Mouse (Mus musculus) intestine, embryonic 16.5 days (tissue): ENCODE results near the gene Btbd9. TPM values are rescaled to one million over a fixed set of nuclear protein-coding genes. Genes with fewer than 3 reads are reported as not detected.
A peak's percentile ranks its signal among the peaks of the same experiment; 100 is the strongest.

Source experiments
- ATAC-seq: fragments of 200-750 bp; cut with Nextera tagmentation; 2 replicates; pipeline ENCODE4 v1.8.0; 2017; ENCODE audit warnings: moderate TSS enrichment, moderate library complexity
- H3K27ac ChIP-seq: fragments of 300-500 bp; sonication (generic); 2 replicates; pipeline ENCODE4 v1.5.1; 2014; ENCODE audit warnings: mild to moderate bottlenecking, low read length
- H3K27me3 ChIP-seq: fragments of 300-500 bp; sonication (generic); replicated peaks from 2 replicates; pipeline ENCODE4 v1.6.1; 2014; ENCODE audit warnings: low read length, control low read depth, mixed read lengths; ENCODE audit not compliant: control insufficient read depth, insufficient read depth
- H3K36me3 ChIP-seq: fragments of 300-500 bp; sonication (generic); 2 replicates; pipeline ENCODE4 v1.6.1; 2014; ENCODE audit warnings: low read length, control low read depth; ENCODE audit not compliant: control insufficient read depth, insufficient read depth
- H3K4me1 ChIP-seq: fragments of 300-500 bp; sonication (generic); 2 replicates; pipeline ENCODE4 v1.6.1; 2014; ENCODE audit warnings: low read length, control low read depth, mixed read lengths; ENCODE audit not compliant: control insufficient read depth, insufficient read depth
- H3K4me2 ChIP-seq: fragments of 300-500 bp; sonication (generic); 2 replicates; pipeline ENCODE4 v1.6.1; 2014; ENCODE audit warnings: low read depth, low read length, control low read depth
- H3K4me3 ChIP-seq: fragments of 300-500 bp; sonication (generic); 2 replicates; pipeline ENCODE4 v1.5.1; 2014; ENCODE audit warnings: mild to moderate bottlenecking, low read length
- H3K9ac ChIP-seq: fragments of 300-500 bp; sonication (generic); 2 replicates; pipeline ENCODE4 v1.6.1; 2014; ENCODE audit warnings: low read depth, low read length
- H3K9me3 ChIP-seq: fragments of 300-500 bp; sonication (generic); 2 replicates; pipeline ENCODE4 v1.6.1; 2016; ENCODE audit warnings: low read length, control low read depth; ENCODE audit not compliant: control insufficient read depth
- WGBS: fragments of 180-500 bp; shearing (Covaris S2); extraction: QIAGEN DNeasy Blood & Tissue Kit; methylation state at CpG from one replicate; pipeline ENCODE4 v1.1.7; 2014; 5-methylcytosine and 5-hydroxymethylcytosine counted together
- polyA plus RNA-seq: library from polyadenylated mRNA; unstranded; fragments of >200 nt; fragmentation: Nextera tagmentation; extraction: Ambion mirVana; gene quantifications from 2 replicates; pipeline ENCODE4 v1.2.1, GENCODE M21; 2015

Gene Btbd9
- polyA plus RNA-seq, 1 experiment from 2014 or later, result 51.6 TPM

GRCm38 (mm10) chr17:30195591-30196183 lies 380.6 kb downstream of the Btbd9 start:
- 88% methylated on average over 21 of the region's 21 CpGs for WGBS
- Histone ChIP-seq H3K36me3 (no peaks in the 10 kb centered on the region), H3K4me1 (peaks cover 31% of the 10 kb centered on the region), H3K27ac (no peak overlapping the region), H3K4me3 (no peak overlapping the region), H3K27me3 (no peaks in the 10 kb centered on the region), H3K4me2 (no peak overlapping the region), H3K9ac (no peak overlapping the region), H3K9me3 (no peaks in the 10 kb centered on the region)
- no peak for ATAC-seq

DNA sequence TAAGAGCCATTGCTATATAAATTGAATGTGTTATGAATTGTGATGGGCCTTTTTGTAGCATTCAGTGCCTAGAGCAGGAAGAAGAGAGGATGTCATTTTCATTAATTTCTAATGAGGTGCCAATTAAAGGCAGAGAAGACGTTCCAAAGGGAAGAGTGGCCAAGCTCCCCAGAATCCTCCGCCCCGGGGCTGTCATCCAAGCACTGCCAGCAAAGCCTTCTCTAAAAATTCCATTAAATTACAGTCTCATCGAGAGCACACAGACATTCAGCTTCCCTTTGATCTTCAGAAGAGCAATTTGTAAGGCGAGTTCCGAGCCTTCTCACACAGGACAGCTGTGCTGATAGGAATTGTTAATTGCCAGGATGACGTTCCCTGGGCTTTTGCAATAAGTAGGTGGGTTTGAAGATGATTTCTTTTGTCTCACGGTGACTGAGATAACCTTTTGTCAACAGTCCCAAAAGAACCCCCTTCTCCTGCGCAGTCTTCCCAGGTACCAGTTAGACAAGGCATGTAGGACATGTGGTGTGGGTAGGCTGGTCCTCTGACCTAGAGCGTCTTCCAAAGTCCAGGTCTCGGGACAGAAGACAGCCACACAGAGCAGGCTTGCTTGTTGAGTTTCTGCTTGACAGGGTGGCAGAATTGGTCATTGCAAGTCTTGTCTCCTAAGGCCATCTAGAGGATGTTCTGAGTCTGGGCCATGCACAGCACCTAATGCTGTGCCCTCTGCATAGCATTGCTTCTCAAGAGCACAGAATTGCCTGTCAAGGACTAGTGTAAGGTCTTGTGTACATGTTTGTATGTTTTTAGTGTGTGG lies 381.5 kb downstream of the Btbd9 start:
- Histone ChIP-seq H3K9ac (no peak overlapping the region), H3K36me3 (no peaks in the 10 kb centered on the region), H3K27ac (no peak overlapping the region), H3K4me3 (no peak overlapping the region), H3K4me1 (peaks cover 27% of the 10 kb centered on the region), H3K9me3 (no peaks in the 10 kb centered on the region), H3K4me2 (no peak overlapping the region), H3K27me3 (no peaks in the 10 kb centered on the region)
- 62% methylated on average over 11 of the region's 11 CpGs for WGBS
- peak; percentile 40 for ATAC-seq

- no peak for ATAC-seq
- H3K4me2 ChIP-seq, result no peak overlapping the region
- peaks cover 20% of the 10 kb centered on the region for H3K4me1 ChIP-seq
- no peak overlapping the region for H3K27ac ChIP-seq
- H3K36me3 ChIP-seq, result no peaks in the 10 kb centered on the region
- no peak overlapping the region for H3K4me3 ChIP-seq
- no peak overlapping the region for H3K9ac ChIP-seq
- 51% methylated on average over 3 of the region's 3 CpGs for WGBS
- no peaks in the 10 kb centered on the region for H3K27me3 ChIP-seq
- H3K9me3 ChIP-seq, result no peaks in the 10 kb centered on the region
Observed at GRCm38 (mm10) chr17:30194091-30194490, 382.2 kb downstream of the Btbd9 start.

DNA sequence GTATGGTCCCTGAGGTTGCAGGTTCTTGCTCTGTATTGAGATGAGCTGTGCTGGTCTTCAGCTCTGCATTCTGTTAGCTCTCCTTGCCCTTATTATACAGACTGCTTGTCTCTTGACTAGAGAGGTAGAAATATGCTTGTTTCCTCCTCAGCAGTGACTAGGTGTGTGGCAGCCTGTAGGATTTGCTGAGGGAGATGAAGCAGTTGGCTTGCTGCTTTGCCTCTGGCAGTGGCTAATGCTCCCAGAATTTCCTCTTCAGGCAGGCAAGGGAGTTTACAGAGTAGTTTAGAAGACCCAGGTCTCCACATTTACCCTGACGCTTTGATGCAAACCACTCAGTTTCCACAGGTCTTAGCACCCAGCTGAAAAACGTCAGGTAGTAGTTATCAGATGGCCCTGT lies 382.7 kb downstream of the Btbd9 start:
- H3K27ac ChIP-seq, result no peak overlapping the region
- H3K4me1 ChIP-seq, result peaks cover 20% of the 10 kb centered on the region
- no peaks in the 10 kb centered on the region for H3K27me3 ChIP-seq
- H3K4me3 ChIP-seq, result no peak overlapping the region
- no peak for ATAC-seq
- H3K9me3 ChIP-seq, result no peaks in the 10 kb centered on the region
- WGBS, result 65% methylated on average over 2 of the region's 2 CpGs
- H3K9ac ChIP-seq, result no peak overlapping the region
- no peaks in the 10 kb centered on the region for H3K36me3 ChIP-seq
- H3K4me2 ChIP-seq, result no peak overlapping the region

DNA sequence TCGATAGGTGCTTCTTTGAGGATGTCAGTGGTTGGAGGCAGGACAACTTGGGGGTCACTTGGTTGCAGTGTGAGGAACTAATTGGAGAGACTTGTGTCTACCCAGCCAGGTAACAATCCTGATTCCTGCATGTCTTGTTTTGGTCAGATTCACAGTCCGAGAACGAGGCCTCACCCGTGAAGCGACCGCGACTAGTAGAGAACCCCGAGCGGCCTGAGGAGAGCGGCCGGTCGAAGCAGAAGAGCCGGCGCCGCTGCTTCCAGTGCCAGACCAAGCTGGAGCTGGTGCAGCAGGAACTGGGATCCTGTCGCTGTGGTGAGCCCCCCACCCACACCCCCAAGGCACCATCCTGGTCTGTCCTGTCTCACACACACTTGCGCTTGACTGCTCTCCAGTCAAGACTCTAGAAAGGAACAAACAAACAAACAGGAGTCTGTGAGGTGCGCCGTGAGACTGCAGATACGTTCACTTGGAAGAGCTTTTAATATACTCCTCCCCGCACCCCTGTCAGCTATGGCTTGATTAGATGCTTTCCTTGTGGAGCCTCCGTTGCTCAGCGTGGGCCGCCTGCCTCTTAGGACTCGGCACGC lies 383.8 kb downstream of the Btbd9 start:
- peaks cover 27% of the 10 kb centered on the region for H3K4me1 ChIP-seq
- no peaks in the 10 kb centered on the region for H3K27me3 ChIP-seq
- no peak for ATAC-seq
- no peak overlapping the region for H3K4me3 ChIP-seq
- H3K4me2 ChIP-seq, result no peak overlapping the region
- no peak overlapping the region for H3K27ac ChIP-seq
- no peak overlapping the region for H3K9ac ChIP-seq
- no peaks in the 10 kb centered on the region for H3K9me3 ChIP-seq
- WGBS, result 86% methylated on average over 26 of the region's 26 CpGs
- H3K36me3 ChIP-seq, result no peaks in the 10 kb centered on the region

GRCm38 (mm10) chr17:30191097-30191640 lies 385.1 kb downstream of the Btbd9 start:
- H3K4me3 ChIP-seq, result no peak overlapping the region
- no peaks in the 10 kb centered on the region for H3K27me3 ChIP-seq
- ATAC-seq, result no peak
- no peak overlapping the region for H3K9ac ChIP-seq
- no peak overlapping the region for H3K27ac ChIP-seq
- 71% methylated on average over 11 of the region's 11 CpGs for WGBS
- peaks cover 22% of the 10 kb centered on the region for H3K4me1 ChIP-seq
- no peak overlapping the region for H3K4me2 ChIP-seq
- no peaks in the 10 kb centered on the region for H3K9me3 ChIP-seq
- H3K36me3 ChIP-seq, result no peaks in the 10 kb centered on the region

GRCm38 (mm10) chr17:30188031-30188981 lies 388.0 kb downstream of the Btbd9 start:
- Histone ChIP-seq H3K27me3 (no peaks in the 10 kb centered on the region), H3K4me3 (no peak overlapping the region)
- ATAC-seq, result no peak

DNA sequence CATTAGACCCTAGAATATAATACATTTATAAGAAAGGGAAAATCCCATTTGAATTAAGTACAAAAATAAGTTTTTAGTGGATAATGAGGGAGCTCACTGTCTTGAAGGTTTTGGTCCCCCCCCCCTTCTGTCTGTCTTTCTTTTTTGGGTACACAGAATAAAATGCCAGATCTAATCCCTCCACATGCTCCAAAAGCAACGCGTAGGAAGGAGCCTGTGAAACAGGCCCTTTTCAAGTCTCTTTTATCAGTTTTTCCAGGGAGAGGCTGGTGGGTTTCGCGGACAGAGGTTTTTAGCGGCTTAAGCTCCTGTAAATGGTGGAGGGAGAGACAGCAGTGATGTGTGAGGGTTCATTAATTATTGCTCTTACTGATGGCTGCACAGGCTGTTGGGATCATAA lies 388.7 kb downstream of the Btbd9 start:
- Histone ChIP-seq H3K9me3 (no peaks in the 10 kb centered on the region), H3K4me2 (no peak overlapping the region), H3K36me3 (no peaks in the 10 kb centered on the region), H3K27ac (no peak overlapping the region), H3K4me1 (peaks cover 17% of the 10 kb centered on the region), H3K9ac (no peak overlapping the region; the same call in 1 of the 2 replicates), H3K27me3 (no peaks in the 10 kb centered on the region), H3K4me3 (no peak overlapping the region)
- ATAC-seq, result no peak
- 43% methylated on average over 5 of the region's 5 CpGs for WGBS

More at GRCm38 (mm10) chr17:30188031-30188981, 388.0 kb downstream of the Btbd9 start:
- Histone ChIP-seq H3K9me3 (no peaks in the 10 kb centered on the region), H3K9ac (no peak overlapping the region; the same call in 1 of the 2 replicates), H3K27ac (no peak overlapping the region), H3K4me1 (peaks cover 17% of the 10 kb centered on the region), H3K36me3 (no peaks in the 10 kb centered on the region), H3K4me2 (no peak overlapping the region)
- 36% methylated on average over 20 of the region's 20 CpGs for WGBS
